Mouse (Mus musculus): ENCODE results near the gene Engase. TPM values are rescaled to one million over a fixed set of nuclear protein-coding genes. Genes with fewer than 3 reads are reported as not detected.
A peak's percentile ranks its signal among the peaks of the same experiment; 100 is the strongest.

Gene Engase
- polyA plus RNA-seq, 1 experiment: 2.9 TPM

GRCm38 (mm10) chr11:118470234-118470966, 6.2 kb upstream of the Engase start:
- H3K4me3 ChIP-seq (ENCODE audit: control insufficient read depth, low read depth, low read length): no peak overlapping the region
- TF ChIP-seq POLR2A (IDR thresholded peaks at IDR 0.05; ENCODE audit: control insufficient read depth, low read depth, low read length) (no peak), CTCF (IDR thresholded peaks at IDR 0.05; ENCODE audit: control insufficient read depth, insufficient read depth, insufficient replicate concordance, low read depth, low read length) (no peak)
- peaks cover 15% of the 10 kb centered on the region for H3K4me1 ChIP-seq (ENCODE audit: control insufficient read depth, insufficient read depth, low read length)
- no peaks in the 10 kb centered on the region for H3K27me3 ChIP-seq (ENCODE audit: control insufficient read depth, insufficient read depth, low read length)
- no peaks in the 10 kb centered on the region for H3K36me3 ChIP-seq (ENCODE audit: control insufficient read depth, insufficient read depth, low read length)
- no peak overlapping the region for H3K27ac ChIP-seq (ENCODE audit: control insufficient read depth, insufficient read depth, low read depth, low read length)

- Histone ChIP-seq H3K4me1 (ENCODE audit: control insufficient read depth, insufficient read depth, low read length) (peaks cover 19% of the 10 kb centered on the region), H3K4me3 (ENCODE audit: control insufficient read depth, low read depth, low read length) (peak overlapping the region; percentile 47), H3K36me3 (ENCODE audit: control insufficient read depth, insufficient read depth, low read length) (no peaks in the 10 kb centered on the region), H3K27me3 (ENCODE audit: control insufficient read depth, insufficient read depth, low read length) (no peaks in the 10 kb centered on the region), H3K27ac (ENCODE audit: control insufficient read depth, insufficient read depth, low read depth, low read length) (no peak overlapping the region)
- TF ChIP-seq POLR2A (IDR thresholded peaks at IDR 0.05; ENCODE audit: control insufficient read depth, low read depth, low read length) (no peak), CTCF (IDR thresholded peaks at IDR 0.05; ENCODE audit: control insufficient read depth, insufficient read depth, insufficient replicate concordance, low read depth, low read length) (no peak)
Observed at GRCm38 (mm10) chr11:118471676-118472075, 5.0 kb upstream of the Engase start.

GRCm38 (mm10) chr11:118473161-118473560, 3.5 kb upstream of the Engase start:
- peaks cover 26% of the 10 kb centered on the region for H3K4me1 ChIP-seq (ENCODE audit: control insufficient read depth, insufficient read depth, low read length)
- H3K4me3 ChIP-seq (ENCODE audit: control insufficient read depth, low read depth, low read length): peak overlapping the region; percentile 70; the same call in 1 of the 2 replicates
- TF ChIP-seq POLR2A (IDR thresholded peaks at IDR 0.05; ENCODE audit: control insufficient read depth, low read depth, low read length): no peak
- H3K27me3 ChIP-seq (ENCODE audit: control insufficient read depth, insufficient read depth, low read length): no peaks in the 10 kb centered on the region
- no peaks in the 10 kb centered on the region for H3K36me3 ChIP-seq (ENCODE audit: control insufficient read depth, insufficient read depth, low read length)
- H3K27ac ChIP-seq (ENCODE audit: control insufficient read depth, insufficient read depth, low read depth, low read length): peak overlapping the region; percentile 80

GRCm38 (mm10) chr11:118473842-118474500, 2.7 kb upstream of the Engase start:
- TF ChIP-seq CTCF (IDR thresholded peaks at IDR 0.05; ENCODE audit: control insufficient read depth, insufficient read depth, insufficient replicate concordance, low read depth, low read length) (no peak), POLR2A (IDR thresholded peaks at IDR 0.05; ENCODE audit: control insufficient read depth, low read depth, low read length) (no peak)
- H3K36me3 ChIP-seq (ENCODE audit: control insufficient read depth, insufficient read depth, low read length): no peaks in the 10 kb centered on the region
- H3K27me3 ChIP-seq (ENCODE audit: control insufficient read depth, insufficient read depth, low read length): no peaks in the 10 kb centered on the region
- H3K4me3 ChIP-seq (ENCODE audit: control insufficient read depth, low read depth, low read length): no peak overlapping the region
- peaks cover 26% of the 10 kb centered on the region for H3K4me1 ChIP-seq (ENCODE audit: control insufficient read depth, insufficient read depth, low read length)
- H3K27ac ChIP-seq (ENCODE audit: control insufficient read depth, insufficient read depth, low read depth, low read length): no peak overlapping the region

- no peak overlapping the region for H3K27ac ChIP-seq (ENCODE audit: control insufficient read depth, insufficient read depth, low read depth, low read length)
- H3K4me1 ChIP-seq (ENCODE audit: control insufficient read depth, insufficient read depth, low read length): peaks cover 26% of the 10 kb centered on the region
- no peak overlapping the region for H3K4me3 ChIP-seq (ENCODE audit: control insufficient read depth, low read depth, low read length)
- H3K27me3 ChIP-seq (ENCODE audit: control insufficient read depth, insufficient read depth, low read length): no peaks in the 10 kb centered on the region
- no peaks in the 10 kb centered on the region for H3K36me3 ChIP-seq (ENCODE audit: control insufficient read depth, insufficient read depth, low read length)
- no peak for TF ChIP-seq CTCF (IDR thresholded peaks at IDR 0.05; ENCODE audit: control insufficient read depth, insufficient read depth, insufficient replicate concordance, low read depth, low read length)
- TF ChIP-seq POLR2A (IDR thresholded peaks at IDR 0.05; ENCODE audit: control insufficient read depth, low read depth, low read length): no peak
Observed at GRCm38 (mm10) chr11:118475496-118476083, 1.0 kb upstream of the Engase start.

- no peak for TF ChIP-seq CTCF (IDR thresholded peaks at IDR 0.05; ENCODE audit: control insufficient read depth, insufficient read depth, insufficient replicate concordance, low read depth, low read length)
- no peak for TF ChIP-seq POLR2A (IDR thresholded peaks at IDR 0.05; ENCODE audit: control insufficient read depth, low read depth, low read length)
- Histone ChIP-seq H3K27ac (ENCODE audit: control insufficient read depth, insufficient read depth, low read depth, low read length) (no peak overlapping the region), H3K36me3 (ENCODE audit: control insufficient read depth, insufficient read depth, low read length) (no peaks in the 10 kb centered on the region), H3K4me3 (ENCODE audit: control insufficient read depth, low read depth, low read length) (no peak overlapping the region), H3K27me3 (ENCODE audit: control insufficient read depth, insufficient read depth, low read length) (no peaks in the 10 kb centered on the region), H3K4me1 (ENCODE audit: control insufficient read depth, insufficient read depth, low read length) (peaks cover 13% of the 10 kb centered on the region)
Observed at GRCm38 (mm10) chr11:118479776-118480175, 3.1 kb downstream of the Engase start.

- Histone ChIP-seq H3K4me1 (ENCODE audit: control insufficient read depth, insufficient read depth, low read length) (peaks cover 9% of the 10 kb centered on the region), H3K27ac (ENCODE audit: control insufficient read depth, insufficient read depth, low read depth, low read length) (no peak overlapping the region), H3K36me3 (ENCODE audit: control insufficient read depth, insufficient read depth, low read length) (no peaks in the 10 kb centered on the region), H3K4me3 (ENCODE audit: control insufficient read depth, low read depth, low read length) (no peak overlapping the region), H3K27me3 (ENCODE audit: control insufficient read depth, insufficient read depth, low read length) (no peaks in the 10 kb centered on the region)
- TF ChIP-seq CTCF (IDR thresholded peaks at IDR 0.05; ENCODE audit: control insufficient read depth, insufficient read depth, insufficient replicate concordance, low read depth, low read length): no peak
- TF ChIP-seq POLR2A (IDR thresholded peaks at IDR 0.05; ENCODE audit: control insufficient read depth, low read depth, low read length): no peak
Observed at GRCm38 (mm10) chr11:118481231-118481630, 4.6 kb downstream of the Engase start.

All from testis, adult 2 months (tissue).